Mouse (Mus musculus) retina, postnatal 7 days (tissue): Measurements from ENCODE around the gene Zic2.

Experiments used
- DNase-seq: peaks from one replicate; pipeline ENCODE4 v3.0.0-alpha.2; 2012; ENCODE audit warnings: low read depth, low spot score

The Zic2 gene

GRCm38 (mm10) chr14:122492015-122492414, 16.8 kb downstream of the Zic2 start:
- no peak for DNase-seq

DNA sequence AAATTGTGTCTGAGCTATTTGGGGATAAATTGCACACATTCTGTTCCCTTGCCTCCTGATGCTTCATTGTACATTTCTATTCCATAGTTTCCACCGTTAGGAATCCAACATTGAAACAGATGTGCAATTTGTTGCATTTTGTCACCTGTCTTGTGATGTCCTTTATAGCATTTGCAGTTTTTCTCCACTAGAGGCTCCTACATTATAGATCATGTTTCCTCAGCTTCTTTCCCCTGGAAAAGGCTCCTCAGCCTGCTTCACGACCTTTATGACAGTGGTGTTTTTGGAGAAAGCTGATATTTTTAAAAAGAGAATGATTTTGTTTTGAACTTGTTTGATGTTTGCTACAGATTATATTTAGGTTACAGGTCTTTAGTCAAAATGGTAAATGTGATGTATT, 33.8 kb downstream of the Zic2 start:
- DNase-seq = no peak

DNA sequence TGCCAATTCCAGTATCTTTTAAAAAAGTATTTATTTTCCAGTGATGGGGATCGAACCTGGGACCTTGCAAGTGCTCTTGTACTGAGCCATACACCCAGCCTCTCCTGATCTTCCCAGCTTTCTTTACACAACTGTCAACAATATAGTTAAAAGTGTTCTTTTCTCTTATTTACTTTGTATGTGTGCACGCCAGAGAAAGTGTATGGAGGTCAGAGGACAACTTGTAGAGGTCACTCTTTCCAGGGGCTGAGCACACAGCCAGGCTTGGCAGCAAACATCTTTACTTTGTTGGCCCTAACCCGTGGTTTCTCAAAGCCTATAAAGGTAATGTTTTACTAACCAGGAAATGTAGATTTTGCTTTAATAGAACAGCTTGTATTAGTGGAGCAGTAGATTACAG, 36.3 kb downstream of the Zic2 start:
- no peak for DNase-seq

GRCm38 (mm10) chr14:122513511-122514036, 38.3 kb downstream of the Zic2 start:
- no peak for DNase-seq

GRCm38 (mm10) chr14:122528475-122528874, 53.2 kb downstream of the Zic2 start:
- DNase-seq = no peak
